Mouse (Mus musculus) adrenal gland (tissue): Measurements from ENCODE around the gene Usp30.

Experiments used
- intact Hi-C: fragments of 180-260 bp; cut with DNase I; formaldehyde crosslinking; loops from one replicate; pipeline ENCODE4 v1.15.1; 2025

The Usp30 gene

GRCm38 (mm10) chr5:114126499-114127244 lies 61.4 kb downstream of the Usp30 start:
- intact Hi-C loops: loop anchor here (5.0 kb wide), 1 partner anchor 74 kb away; no protein-coding TSS in a partner anchor

GRCm38 (mm10) chr5:114127374-114128349 lies 62.4 kb downstream of the Usp30 start, which contains the start of gene Alkbh2:
TSS of gene Alkbh2 (minus strand) at chr5:114128218.
- intact Hi-C loops: loop anchor here (5.0 kb wide), 1 partner anchor 75 kb away; no protein-coding TSS in a partner anchor

- intact Hi-C loops: loop anchor here (5.0 kb wide), 1 partner anchor 77 kb away; no protein-coding TSS in a partner anchor
Measured at GRCm38 (mm10) chr5:114129550-114130210, 64.4 kb downstream of the Usp30 start.

- intact Hi-C loops: no loop called here
Measured at GRCm38 (mm10) chr5:114130211-114130605, 64.9 kb downstream of the Usp30 start, which contains the start of gene Ung. TSS of gene Ung (plus strand) at chr5:114130386.

- intact Hi-C loops: no loop called here
Measured at GRCm38 (mm10) chr5:114130698-114131520, 65.6 kb downstream of the Usp30 start.

GRCm38 (mm10) chr5:114131521-114131840 lies 66.2 kb downstream of the Usp30 start:
- intact Hi-C loops: no loop called here

- intact Hi-C loops: no loop called here
Measured at GRCm38 (mm10) chr5:114132841-114133240, 67.6 kb downstream of the Usp30 start.

GRCm38 (mm10) chr5:114134091-114134534 lies 68.9 kb downstream of the Usp30 start:
- intact Hi-C loops: no loop called here

GRCm38 (mm10) chr5:114135516-114135915 lies 70.3 kb downstream of the Usp30 start:
- intact Hi-C loops: no loop called here

GRCm38 (mm10) chr5:114137481-114138276 lies 72.4 kb downstream of the Usp30 start:
- intact Hi-C loops: no loop called here

- intact Hi-C loops: no loop called here
Measured at GRCm38 (mm10) chr5:114138277-114139164, 73.3 kb downstream of the Usp30 start.

- intact Hi-C loops: no loop called here
Measured at GRCm38 (mm10) chr5:114139175-114139574, 73.9 kb downstream of the Usp30 start.

GRCm38 (mm10) chr5:114146028-114146888 lies 81.0 kb downstream of the Usp30 start, which contains the start of gene Acacb:
TSS of gene Acacb (plus strand) at chr5:114146535.
- intact Hi-C loops: no loop called here

GRCm38 (mm10) chr5:114147043-114147972 lies 82.0 kb downstream of the Usp30 start:
- intact Hi-C loops: no loop called here

- intact Hi-C loops: no loop called here
Measured at GRCm38 (mm10) chr5:114152359-114153092, 87.3 kb downstream of the Usp30 start.

GRCm38 (mm10) chr5:114153490-114153889 lies 88.2 kb downstream of the Usp30 start:
- intact Hi-C loops: no loop called here
